Comparison of ENCODE assay signal across 24 mouse cellular contexts in genomic region chr16:4782515-4782914, GRCm38 (mm10). TPM values are rescaled to one million over a fixed set of nuclear protein-coding genes. Genes with fewer than 3 reads are reported as not detected.
DNase-seq lines count a peak whose midpoint lies in the region; ATAC-seq and TF ChIP-seq lines count a peak whose summit lies in the region.
"Had no signal": no experiment of that assay in that cellular context is flagged by ENCODE, and none has a peak within 500 bp of the region (broad histone marks: within the 10 kb centered on the region; RNA-seq: fewer than 3 reads in every experiment).

No protein-coding gene starts in this region.

- no peak for TF ChIP-seq RAD21 in CH12.LX (IDR thresholded peaks at IDR 0.05; ENCODE audit: low read depth, low read length)

- no peak for TF ChIP-seq EP300 in CH12.LX (IDR thresholded peaks at IDR 0.05; ENCODE audit: low read length)

- H3K27me3 ChIP-seq in heart, embryonic 11.5 days (ENCODE audit: control insufficient read depth, insufficient read depth, low read length), result no peaks in the 10 kb centered on the region
- H3K27me3 ChIP-seq in CH12.LX (replicated peaks), result no peaks in the 10 kb centered on the region
- H3K27me3 ChIP-seq: forebrain, embryonic 15.5 days; hindbrain, embryonic 13.5 days; intestine, embryonic 15.5 days; lung, embryonic 15.5 days; neural tube, embryonic 12.5 days had no signal

- H3K4me3 ChIP-seq in heart, embryonic 11.5 days (ENCODE audit: low read depth, low read length), result no peak overlapping the region
- H3K4me3 ChIP-seq in layer of hippocampus, adult 2 months, result no peak overlapping the region
- H3K4me3 ChIP-seq in CH12.LX (replicated peaks in 1 of 3; ENCODE audit: low read depth in 2 of 3, low read length in 2 of 3, poor library complexity in 1 of 3), result no peak overlapping the region
- H3K4me3 ChIP-seq: forebrain, embryonic 15.5 days; hindbrain, embryonic 13.5 days; intestine, embryonic 15.5 days; lung, embryonic 15.5 days; neural tube, embryonic 12.5 days had no signal

- no peak overlapping the region for H3K4me2 ChIP-seq in heart, embryonic 11.5 days
- H3K4me2 ChIP-seq in CH12.LX (ENCODE audit: insufficient read depth, low read depth, poor library complexity, severe bottlenecking), result no peak overlapping the region
- H3K4me2 ChIP-seq: forebrain, embryonic 15.5 days; hindbrain, embryonic 13.5 days; intestine, embryonic 15.5 days; liver, embryonic 11.5 days; lung, embryonic 15.5 days; midbrain, embryonic 11.5 days; neural tube, embryonic 12.5 days had no signal

- intact Hi-C loops in heart, postnatal 14 days (cut with DNase I), result no loop called here

- H3K9ac ChIP-seq in heart, embryonic 11.5 days (ENCODE audit: low read depth, low read length), result no peak overlapping the region
- H3K9ac ChIP-seq in CH12.LX (ENCODE audit: insufficient read depth, low read depth), result no peak overlapping the region
- H3K9ac ChIP-seq: forebrain, embryonic 15.5 days; hindbrain, embryonic 13.5 days; intestine, embryonic 15.5 days; lung, embryonic 15.5 days; neural tube, embryonic 12.5 days had no signal

- DNase-seq in heart, postnatal 14 days, result no peak
- DNase-seq in layer of hippocampus, adult 2 months (ENCODE audit: low spot score in 2 of 2), result no peak
- no peak for DNase-seq in layer of hippocampus, adult 9-10 months (ENCODE audit: low spot score)
- peak; percentile 35 for DNase-seq in CH12.LX (ENCODE audit: extremely low read depth)
- DNase-seq in urinary bladder, adult 2 months (ENCODE audit: low spot score), result no peak
- DNase-seq: cerebellum, adult 2 months; cerebellum, postnatal 36 days; gastrocnemius, postnatal 36 days; kidney, adult 9 months; kidney, postnatal 25 days; right cerebral cortex, adult 18-20 months; thymus, postnatal 25 days had no signal

- in situ Hi-C loops in CH12.LX (cut with MboI; ENCODE audit: low pct_ligation_motif_present, low pct_unique_long_range_greater_than_20kb, low sequenced_read_pairs), result no loop called here

- H3K27ac ChIP-seq in heart, embryonic 11.5 days (ENCODE audit: low read depth, low read length), result peak overlapping the region; percentile 87
- H3K27ac ChIP-seq in layer of hippocampus, adult 2 months, result peak overlapping the region; percentile 100
- H3K27ac ChIP-seq in CH12.LX (ENCODE audit: insufficient read depth, low read depth), result no peak overlapping the region
- H3K27ac ChIP-seq: forebrain, embryonic 15.5 days; hindbrain, embryonic 13.5 days; intestine, embryonic 15.5 days; lung, embryonic 15.5 days; neural tube, embryonic 12.5 days had no signal

- H3K4me1 ChIP-seq in heart, embryonic 11.5 days (ENCODE audit: control insufficient read depth, insufficient read depth, low read length), result peaks cover 71% of the 10 kb centered on the region
- peaks cover 18 to 58% of the 10 kb centered on the region in 2 experiments for H3K4me1 ChIP-seq in CH12.LX (ENCODE audit: control insufficient read depth in 1 of 2, insufficient read depth in 2 of 2)

- no peak for TF ChIP-seq CTCF in layer of hippocampus, adult 2 months (conservative IDR thresholded peaks at IDR 0.05)
- no peak for TF ChIP-seq CTCF in CH12.LX (conservative IDR thresholded peaks at IDR 0.05 in 1 of 2, IDR thresholded peaks at IDR 0.05 in 1 of 2; ENCODE audit: low read depth in 2 of 2, low read length in 2 of 2)

- peaks cover 43% of the 10 kb centered on the region for H3K79me2 ChIP-seq in CH12.LX (replicated peaks; ENCODE audit: control insufficient read depth, extremely low read depth, insufficient read depth, poor library complexity, severe bottlenecking)

- no peak for TF ChIP-seq POLR2A in CH12.LX (IDR thresholded peaks at IDR 0.05; ENCODE audit: low read depth, low read length)

- ATAC-seq in heart, embryonic 11.5 days (replicated peaks; ENCODE audit: insufficient number of reproducible peaks, low FRiP score, low TSS enrichment), result no peak
- peak; percentile 71 for ATAC-seq in inflammation-experienced regulatory T-cells, adult 6 months
- ATAC-seq in erythroid progenitor cell, adult 5-6 weeks (replicated peaks; ENCODE audit: low FRiP score, poor library complexity, severe bottlenecking), result no peak
- ATAC-seq: forebrain, embryonic 15.5 days; intestine, embryonic 15.5 days had no signal

- dilution Hi-C loops in CH12.LX (cut with MboI; ENCODE audit: extremely low pct_ligation_motif_present, extremely low pct_unique_long_range_greater_than_20kb, low sequenced_read_pairs), result no loop called here

- H3K36me3 ChIP-seq in heart, embryonic 11.5 days (ENCODE audit: control insufficient read depth, insufficient read depth, low read length), result 0 out of 2 replicates have a peak, but pooled peaks cover 3% of the 10 kb centered on the region
- H3K36me3 ChIP-seq in CH12.LX (replicated peaks in 1 of 2; ENCODE audit: control insufficient read depth in 1 of 2, insufficient read depth in 1 of 2, low read length in 1 of 2), result peaks cover 13 to 55% of the 10 kb centered on the region in 2 experiments
- H3K36me3 ChIP-seq: forebrain, embryonic 15.5 days; intestine, embryonic 15.5 days; lung, embryonic 15.5 days; neural tube, embryonic 12.5 days had no signal

- no peaks in the 10 kb centered on the region for H3K9me3 ChIP-seq in heart, embryonic 11.5 days (replicated peaks; ENCODE audit: control insufficient read depth, low read length)
- no peaks in the 10 kb centered on the region for H3K9me3 ChIP-seq in CH12.LX (replicated peaks; ENCODE audit: low read length)
- H3K9me3 ChIP-seq: forebrain, embryonic 15.5 days; hindbrain, embryonic 13.5 days; intestine, embryonic 15.5 days; lung, embryonic 15.5 days; neural tube, embryonic 12.5 days had no signal

TF ChIP-seq in CH12.LX, 34 proteins besides CTCF, POLR2A, EP300 and RAD21:
- TF ChIP-seq MAFK (IDR thresholded peaks at IDR 0.05; ENCODE audit: insufficient replicate concordance, low read length) (no peak), PAX5 (IDR thresholded peaks at IDR 0.05; ENCODE audit: low read length) (no peak), ZKSCAN1 (IDR thresholded peaks at IDR 0.05; ENCODE audit: borderline replicate concordance, low read depth, low read length) (no peak), IRF4 (IDR thresholded peaks at IDR 0.05; ENCODE audit: low read depth, low read length) (0 out of 2 replicates have a peak, but pooled peaks have one; percentile 9), JUND (conservative IDR thresholded peaks at IDR 0.05; ENCODE audit: low read depth, low read length) (0 out of 2 replicates have a peak, but pooled peaks have one; percentile 48), USF1 (IDR thresholded peaks at IDR 0.05; ENCODE audit: low read depth, low read length) (no peak), ZNF384 (IDR thresholded peaks at IDR 0.05; ENCODE audit: low read depth, low read length) (no peak), MAZ (IDR thresholded peaks at IDR 0.05; ENCODE audit: low read depth, low read length) (no peak), ZMIZ1 (IDR thresholded peaks at IDR 0.05; ENCODE audit: low read depth, low read length) (no peak)

RNA-seq across cellular contexts. Expression of gene Cdip1, which starts 7.6 kb away (rescaled TPM):
- 113 and 118 TPM in 2 replicates for polyA plus RNA-seq in heart, embryonic 11.5 days (2014; fragmentation: Nextera tagmentation; extraction: Ambion mirVana)
- total RNA-seq in heart, postnatal 14 days (2021), result 10 to 100 TPM; 78.8 to 81.3 TPM
- 100 to 1,000 TPM; 230 to 241 TPM for total RNA-seq in layer of hippocampus, adult 2 months (2021)
- total RNA-seq in CH12.LX (2012; rRNA removed), result 28.0 and 28.7 TPM in 2 replicates
- 20.0 and 22.3 TPM in 2 replicates for total RNA-seq in CH12.LX (2014; rRNA removed)
- polyA plus RNA-seq in CH12.LX (2012; ENCODE audit: insufficient read length, low read depth), result 18.5 and 22.2 TPM in 2 replicates
- polyA plus RNA-seq in inflammation-experienced regulatory T-cells, adult 6 months (2017; shearing (Covaris generic)), result 10 to 100 TPM; 15.0 to 43.1 (median 36.6) TPM
- polyA plus RNA-seq in urinary bladder, adult 2 months (2012; rRNA removed), result 41.1 and 51.1 TPM in 2 replicates
- total RNA-seq in erythroid progenitor cell, adult 5-6 weeks (2015; ENCODE audit: low replicate concordance), result 2.5 and 6.1 TPM in 2 replicates
- total RNA-seq in erythroid progenitor cell, adult 5-6 weeks (2017; ENCODE audit: low replicate concordance), result 4.5 TPM in 2 replicates

RNA-seq across cellular contexts. Expression of gene 4930562C15Rik, which starts 52.7 kb away (rescaled TPM):
- 0.25 and 0.79 TPM in 2 replicates for polyA plus RNA-seq in heart, embryonic 11.5 days (2014; fragmentation: Nextera tagmentation; extraction: Ambion mirVana)
- total RNA-seq in heart, postnatal 14 days (2021), result under 1 TPM in 1 of 2 experiments, not detected in 1; 0.14 TPM
- not detected for total RNA-seq in layer of hippocampus, adult 2 months (2021)
- total RNA-seq in CH12.LX (2012; rRNA removed) (0.04 and 0.13 TPM in 2 replicates), CH12.LX (2014; rRNA removed) (0.11 and 0.20 TPM in 2 replicates)
- 0.59 and 0.80 TPM in 2 replicates for polyA plus RNA-seq in CH12.LX (2012; ENCODE audit: insufficient read length, low read depth)
- polyA plus RNA-seq in inflammation-experienced regulatory T-cells, adult 6 months (2017; shearing (Covaris generic)), result 1 to 10 TPM in 2 of 3 experiments, under 1 TPM in 1; 0.79 to 2.9 (median 1.3) TPM
- 0.09 TPM in 1 of 2 replicates, not detected in the other for polyA plus RNA-seq in urinary bladder, adult 2 months (2012; rRNA removed)
- total RNA-seq in erythroid progenitor cell, adult 5-6 weeks (2015; ENCODE audit: low replicate concordance), result not detected in 2 replicates
- total RNA-seq in erythroid progenitor cell, adult 5-6 weeks (2017; ENCODE audit: low replicate concordance), result not detected in 2 replicates
- total RNA-seq: adrenal gland, adult 18-20 months; gastrocnemius, postnatal 36 days; layer of hippocampus, postnatal 10 days had no signal
- polyA plus RNA-seq: cerebellum, adult 2 months had no signal

RNA-seq across cellular contexts. Expression of gene Hmox2, which starts 56.4 kb away (rescaled TPM):
- 102 and 109 TPM in 2 replicates for polyA plus RNA-seq in heart, embryonic 11.5 days (2014; fragmentation: Nextera tagmentation; extraction: Ambion mirVana)
- 10 to 100 TPM; 70.5 to 71.1 TPM for total RNA-seq in heart, postnatal 14 days (2021)
- 10 to 100 TPM; 91.8 to 92.0 TPM for total RNA-seq in layer of hippocampus, adult 2 months (2021)
- 72.3 and 73.2 TPM in 2 replicates for total RNA-seq in CH12.LX (2012; rRNA removed)
- total RNA-seq in CH12.LX (2014; rRNA removed), result 74.0 and 80.4 TPM in 2 replicates
- 91.9 and 121 TPM in 2 replicates for polyA plus RNA-seq in CH12.LX (2012; ENCODE audit: insufficient read length, low read depth)
- polyA plus RNA-seq in inflammation-experienced regulatory T-cells, adult 6 months (2017; shearing (Covaris generic)), result 100 to 1,000 TPM in 2 of 3 experiments, 10 to 100 TPM in 1; 97.9 to 114 (median 103) TPM
- 54.0 and 59.1 TPM in 2 replicates for polyA plus RNA-seq in urinary bladder, adult 2 months (2012; rRNA removed)
- 10.1 and 13.0 TPM in 2 replicates for total RNA-seq in erythroid progenitor cell, adult 5-6 weeks (2015; ENCODE audit: low replicate concordance)
- total RNA-seq in erythroid progenitor cell, adult 5-6 weeks (2017; ENCODE audit: low replicate concordance), result 8.5 and 13.0 TPM in 2 replicates

Comparison
In these comparisons a context has a peak if more than half of its experiments do, and no peak if none do; other contexts are left out.
1. RNA of gene Hmox2, which starts 56.4 kb away (total RNA-seq): 91.8 to 92.0 TPM in layer of hippocampus, adult 2 months, 72.3 to 80.4 TPM in CH12.LX and 70.5 to 71.1 TPM in heart, postnatal 14 days; 8.5 to 13.0 TPM in erythroid progenitor cell, adult 5-6 weeks; every median in the first group is over 4 times any median in the second.